Mouse (Mus musculus) erythroid progenitor cell, adult 5-6 weeks (primary cell): ENCODE data around the gene St6galnac3. TPM values are rescaled to one million over a fixed set of nuclear protein-coding genes. Genes with fewer than 3 reads are reported as not detected.

Experiments
- ATAC-seq: replicated peaks from 2 replicates; pipeline ENCODE4 v1.8.0; 2016; ENCODE audit warnings: moderate number of reproducible peaks, mild to moderate bottlenecking, moderate TSS enrichment, inconsistent platforms; ENCODE audit not compliant: poor library complexity, low FRiP score, severe bottlenecking
- total RNA-seq, 2 experiments: library from RNA; stranded (forward) in 1 of 2; stranded (reverse) in 1 of 2; fragments of 150-400 nt in 1 of 2; fragments of 186-747, 209-891 nt in 1 of 2; gene quantifications; 2 replicates each; pipeline versions ENCODE4 v1.2.3 to v1.2.4; 2015 to 2017; ENCODE audit warnings: low replicate concordance in 2 of 2

The St6galnac3 gene
- total RNA-seq, 2 experiments from 2014 or later = 5.4 to 10.7 TPM

GRCm38 (mm10) chr3:153735796-153736549 is 11.0 kb upstream of the St6galnac3 start:
- no peak for ATAC-seq

DNA sequence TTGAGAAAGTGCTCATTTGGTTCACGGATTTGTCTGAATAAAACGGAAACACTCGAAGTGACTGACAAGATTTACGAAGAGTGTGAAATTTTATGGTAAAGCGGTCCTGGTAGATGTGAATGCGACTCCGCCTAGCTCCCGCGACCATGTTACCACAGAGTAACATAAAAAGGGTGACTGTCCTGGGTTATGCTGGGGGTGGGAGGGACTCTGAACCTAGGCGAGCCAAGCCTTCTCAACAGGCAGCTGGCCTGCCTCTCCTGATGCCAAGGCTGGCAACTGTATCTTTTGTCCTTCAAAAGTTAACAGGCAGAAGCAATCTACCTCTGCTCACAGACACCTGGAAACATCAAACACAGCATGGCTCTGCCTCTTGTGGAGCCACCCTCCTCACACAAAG is 9.8 kb upstream of the St6galnac3 start:
- ATAC-seq = no peak

- peak; percentile 91 for ATAC-seq
Observed at GRCm38 (mm10) chr3:153733364-153734159, 8.6 kb upstream of the St6galnac3 start.

- no peak for ATAC-seq
Observed at GRCm38 (mm10) chr3:153732749-153733148, 7.8 kb upstream of the St6galnac3 start.

DNA sequence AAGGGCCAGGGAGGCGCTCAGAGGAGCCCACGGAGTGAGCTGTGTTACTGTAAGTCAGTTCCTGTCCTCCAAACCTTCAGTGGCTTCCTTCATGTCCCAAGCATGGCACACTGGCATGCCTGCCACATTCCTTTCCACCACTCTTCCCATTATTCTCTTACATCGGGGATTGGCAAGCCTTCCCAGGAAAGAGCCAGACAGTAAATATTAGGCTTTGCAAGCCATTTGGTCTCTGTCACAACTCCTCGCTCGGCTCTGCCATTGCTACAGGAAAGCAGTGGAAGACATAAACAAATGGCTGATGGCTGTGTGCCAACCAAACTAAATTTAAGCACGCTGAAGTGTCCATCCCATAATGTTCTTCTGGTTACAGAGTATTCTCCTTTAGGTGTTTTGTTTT is 7.1 kb upstream of the St6galnac3 start:
- no peak for ATAC-seq

- ATAC-seq = no peak
Observed at GRCm38 (mm10) chr3:153728577-153728976, 3.6 kb upstream of the St6galnac3 start.

DNA sequence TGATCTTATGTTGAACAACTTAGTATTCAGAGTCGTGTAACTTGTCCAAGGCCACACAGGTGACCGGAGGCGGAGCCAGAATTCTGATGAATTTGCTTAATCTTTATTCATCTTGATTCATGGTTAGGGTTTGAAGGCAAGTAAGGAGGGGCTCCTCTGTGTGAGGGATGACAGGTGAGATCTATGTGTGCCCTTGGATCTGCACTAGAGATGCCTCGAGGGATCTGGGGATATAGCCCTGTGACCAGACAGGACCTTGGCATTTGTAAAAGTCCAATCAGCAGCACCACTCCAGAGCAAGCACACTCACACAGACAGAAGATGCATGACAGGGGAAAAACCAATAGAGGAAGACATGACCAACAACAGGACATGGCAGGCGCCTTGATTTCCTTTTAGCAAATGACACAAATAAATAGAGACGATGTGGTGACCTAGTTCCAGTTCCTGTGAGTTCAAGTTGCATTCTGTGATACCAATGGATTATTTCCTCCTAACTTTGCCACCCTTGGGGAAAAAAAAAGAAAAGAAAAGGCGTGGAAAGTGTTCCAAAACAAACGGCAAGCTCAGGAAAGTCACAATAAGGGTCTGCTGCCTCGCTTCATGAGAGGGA is 1.4 kb downstream of the St6galnac3 start:
- no peak for ATAC-seq

DNA sequence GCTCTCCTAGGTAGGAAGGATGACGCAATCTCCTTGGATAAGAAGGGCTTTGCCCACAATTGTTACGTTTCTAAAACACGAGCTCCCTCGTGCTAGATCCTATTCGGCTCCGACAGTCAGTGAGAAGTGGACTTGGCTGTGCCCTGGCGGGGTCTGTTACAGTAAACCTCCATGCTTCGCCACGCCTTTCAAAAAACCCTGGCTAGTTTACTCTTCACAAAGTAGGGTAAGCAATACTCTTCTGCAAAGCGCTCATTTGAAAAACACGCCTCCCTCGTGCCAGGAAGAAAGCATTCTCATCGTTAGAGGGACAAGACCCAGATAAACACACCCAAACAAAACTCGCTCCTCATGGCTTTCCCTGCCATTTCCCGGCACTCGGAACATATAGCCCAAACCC is 3.4 kb downstream of the St6galnac3 start:
- no peak for ATAC-seq

- no peak for ATAC-seq
Observed at GRCm38 (mm10) chr3:153720922-153721321, 4.1 kb downstream of the St6galnac3 start.

DNA sequence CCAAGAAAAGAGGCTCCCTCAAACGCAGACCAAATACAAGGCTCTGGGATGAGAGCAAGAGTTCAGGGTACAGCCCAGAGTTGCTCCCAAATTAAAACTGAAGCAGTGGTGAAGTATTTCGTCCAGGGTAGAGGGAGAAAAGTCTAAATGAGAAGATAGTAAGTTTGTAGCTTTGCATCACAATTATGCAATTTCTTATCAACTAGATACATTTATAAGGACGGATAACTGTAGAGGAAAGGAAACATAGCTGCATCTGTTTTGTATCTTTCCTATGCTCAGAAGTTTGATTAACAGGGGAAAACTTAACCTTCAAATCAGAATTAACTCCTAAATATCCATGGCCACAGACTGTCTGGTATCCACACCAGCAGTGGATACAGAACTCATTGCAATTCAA is 4.7 kb downstream of the St6galnac3 start:
- ATAC-seq = no peak

DNA sequence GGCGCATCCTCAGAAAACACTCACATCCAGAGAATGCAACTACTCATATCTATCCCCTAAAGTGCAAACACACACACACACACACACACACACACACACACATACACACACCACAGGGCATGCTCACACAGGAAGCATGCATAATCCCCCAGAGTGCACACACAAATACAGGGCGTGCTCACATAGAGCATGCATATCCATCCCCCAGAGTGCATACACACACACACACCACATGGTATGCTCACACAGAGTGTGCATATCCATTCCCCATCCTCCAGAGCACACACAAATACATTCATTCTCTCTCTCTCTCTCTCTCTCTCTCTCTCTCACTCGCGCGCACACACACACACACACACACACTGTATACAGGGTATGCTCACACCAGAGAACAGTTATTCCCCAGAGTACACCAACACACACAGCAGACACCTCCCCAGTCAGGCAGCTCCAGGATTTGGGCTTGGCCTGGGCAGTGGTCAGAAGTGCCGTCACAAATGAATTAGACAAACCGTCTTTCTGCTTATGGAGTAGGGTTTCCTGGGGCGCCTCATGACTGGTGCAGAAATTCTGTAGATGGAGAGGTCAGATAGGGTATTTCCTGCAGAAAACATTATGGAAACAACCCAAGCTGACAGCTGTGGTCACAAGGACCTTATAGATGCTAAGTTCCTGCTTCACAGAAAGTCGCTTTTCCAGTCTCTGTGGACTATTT is 5.6 kb downstream of the St6galnac3 start:
- no peak for ATAC-seq

DNA sequence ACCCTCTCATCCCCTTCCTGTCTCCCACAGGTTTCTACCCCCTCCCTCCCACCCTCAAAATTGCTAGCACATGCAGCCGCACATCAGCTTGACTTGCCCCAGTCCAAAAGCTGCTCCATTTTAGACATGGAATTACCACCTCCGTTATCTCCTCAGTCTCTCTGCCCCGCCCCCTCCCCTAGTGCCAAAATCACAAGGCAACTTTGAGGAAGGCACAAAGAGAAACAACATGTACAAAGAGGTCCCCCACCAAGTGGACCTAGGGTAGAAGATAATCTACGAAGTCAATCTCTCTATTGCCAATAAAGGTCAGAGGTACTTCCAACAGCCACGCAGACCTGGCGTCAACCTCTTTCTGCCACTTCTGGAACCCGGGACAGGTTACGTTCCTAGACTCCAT is 6.2 kb downstream of the St6galnac3 start:
- ATAC-seq = no peak

GRCm38 (mm10) chr3:153717742-153718141 is 7.2 kb downstream of the St6galnac3 start:
- ATAC-seq = no peak

DNA sequence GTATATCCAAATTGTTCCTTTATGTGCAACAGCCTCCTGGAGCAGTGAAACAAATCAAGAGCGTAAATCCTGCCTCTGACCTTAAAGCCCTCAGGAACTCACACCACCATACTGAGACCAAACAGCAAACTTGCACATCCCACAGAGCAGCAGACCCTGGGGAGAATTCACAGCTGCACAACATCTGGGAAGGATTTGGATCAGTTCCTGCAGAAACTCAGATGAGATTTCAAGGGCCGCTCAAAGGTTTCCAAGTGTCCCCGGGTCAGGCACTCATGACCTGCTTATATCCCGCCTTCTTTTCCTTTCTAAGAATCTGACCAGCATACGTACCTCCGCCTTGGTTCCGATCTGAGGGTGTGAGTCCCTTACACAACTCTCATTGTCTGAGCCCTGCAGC is 9.3 kb downstream of the St6galnac3 start:
- ATAC-seq = no peak

- no peak for ATAC-seq
Observed at GRCm38 (mm10) chr3:153710545-153710944, 14.4 kb downstream of the St6galnac3 start.

DNA sequence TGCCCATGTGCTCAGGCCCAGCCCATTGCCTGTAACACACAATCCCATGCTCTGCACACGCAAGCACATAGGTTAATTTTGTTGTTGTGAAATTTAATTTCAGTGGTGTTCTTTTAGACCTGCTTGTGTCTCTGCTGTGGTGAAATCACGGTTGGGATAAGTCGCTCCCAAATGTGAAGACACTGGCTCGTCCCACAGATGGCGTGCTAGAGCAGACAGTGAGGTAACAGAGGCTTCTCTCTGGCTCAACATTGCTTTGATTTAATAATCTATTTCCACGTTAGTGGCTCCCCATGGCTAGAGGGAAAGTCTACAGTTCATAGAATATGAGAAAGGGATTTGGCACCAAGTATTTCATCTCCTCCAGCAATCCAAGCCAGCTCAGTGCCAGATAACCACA is 17.3 kb downstream of the St6galnac3 start:
- no peak for ATAC-seq

GRCm38 (mm10) chr3:153706901-153707300 is 18.1 kb downstream of the St6galnac3 start:
- no peak for ATAC-seq

- no peak for ATAC-seq
Observed at GRCm38 (mm10) chr3:153701752-153702740, 22.9 kb downstream of the St6galnac3 start.

- 0 out of 2 replicates have a peak, but pooled peaks have one; percentile 36 for ATAC-seq
Observed at GRCm38 (mm10) chr3:153701172-153701571, 23.8 kb downstream of the St6galnac3 start.
